Mouse (Mus musculus): ENCODE measurements around the gene Paqr5.

DNA sequence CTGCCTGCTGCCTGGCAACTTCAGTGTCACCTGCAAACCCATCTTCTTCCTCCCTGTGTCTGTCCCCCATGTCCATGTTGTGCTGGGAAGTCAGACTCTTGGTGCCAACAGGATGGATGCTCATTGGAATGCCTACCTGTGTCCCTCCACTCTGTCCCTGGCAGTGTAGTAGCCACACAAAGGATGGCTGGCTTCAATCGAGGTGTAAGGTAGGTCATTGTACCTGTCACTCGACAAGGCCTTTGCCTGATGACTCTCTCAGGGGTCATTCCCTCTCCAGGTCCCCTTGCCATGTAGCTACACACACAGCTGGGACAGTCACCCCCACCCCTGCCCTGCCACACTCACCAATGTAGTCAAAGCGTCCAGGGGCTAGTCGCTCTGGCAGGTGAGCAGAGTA lies 65.5 kb downstream of the Paqr5 start:
- TF ChIP-seq POLR2A (IDR thresholded peaks at IDR 0.05; ENCODE audit: insufficient read length, low read depth) = no peak
- TF ChIP-seq CEBPB (IDR thresholded peaks at IDR 0.05; ENCODE audit: insufficient read depth, poor library complexity, severe bottlenecking) = no peak
- no peak for TF ChIP-seq E2F4 (IDR thresholded peaks at IDR 0.05; ENCODE audit: insufficient read depth)
- TF ChIP-seq MAX (IDR thresholded peaks at IDR 0.05; ENCODE audit: low read depth) = no peak

Data from myocyte (in vitro differentiated cells).